Mouse (Mus musculus): ENCODE data around the gene 4930513O06Rik. TPM values are rescaled to one million over a fixed set of nuclear protein-coding genes. Genes with fewer than 3 reads are reported as not detected.

Gene 4930513O06Rik
- polyA plus RNA-seq (2014; fragmentation: Nextera tagmentation; extraction: Ambion mirVana): not detected in 2 replicates

DNA sequence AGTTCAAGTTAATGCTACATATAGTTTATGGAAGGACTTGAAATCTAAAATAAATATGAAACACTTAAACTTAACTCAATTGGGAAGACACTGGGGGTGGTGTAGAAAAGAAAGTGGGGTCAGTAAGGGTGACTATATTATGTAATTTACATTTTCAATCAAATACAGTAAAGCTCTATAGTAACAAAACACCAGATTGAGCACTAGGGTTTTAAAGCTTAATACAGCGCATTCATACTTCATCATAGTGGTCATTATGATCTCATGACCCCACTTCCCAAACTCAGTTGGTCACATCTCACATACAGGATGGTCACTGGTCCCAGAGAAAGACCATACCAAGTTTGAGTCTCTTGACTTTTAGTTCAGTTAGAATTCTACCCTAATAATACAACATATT is at the start of gene 4930513O06Rik:
Gene 4930513O06Rik (plus strand): TSS at position 301 of the 400 bp plus-strand sequence.
- Histone ChIP-seq H3K27ac (ENCODE audit: low read depth, low read length) (no peak within 1 kb of the TSS), H3K9ac (ENCODE audit: low read length) (no peak within 1 kb of the TSS), H3K36me3 (ENCODE audit: control insufficient read depth, insufficient read depth, low read length) (no peaks in the 10 kb centered on the region), H3K27me3 (replicated peaks; ENCODE audit: control insufficient read depth, insufficient read depth, low read length) (no peaks in the 10 kb centered on the region), H3K9me3 (replicated peaks; ENCODE audit: control insufficient read depth, low read length) (no peaks in the 10 kb centered on the region), H3K4me2 (ENCODE audit: low read length) (no peak within 1 kb of the TSS), H3K4me1 (ENCODE audit: control insufficient read depth, insufficient read depth, low read length) (no peaks in the 10 kb centered on the region), H3K4me3 (ENCODE audit: low read depth, low read length) (no peak within 1 kb of the TSS)
- 94% methylated on average over 1 of the region's 1 CpGs for WGBS
- DNase-seq (ENCODE audit: low spot score): no peak
- no peak for ATAC-seq

DNA sequence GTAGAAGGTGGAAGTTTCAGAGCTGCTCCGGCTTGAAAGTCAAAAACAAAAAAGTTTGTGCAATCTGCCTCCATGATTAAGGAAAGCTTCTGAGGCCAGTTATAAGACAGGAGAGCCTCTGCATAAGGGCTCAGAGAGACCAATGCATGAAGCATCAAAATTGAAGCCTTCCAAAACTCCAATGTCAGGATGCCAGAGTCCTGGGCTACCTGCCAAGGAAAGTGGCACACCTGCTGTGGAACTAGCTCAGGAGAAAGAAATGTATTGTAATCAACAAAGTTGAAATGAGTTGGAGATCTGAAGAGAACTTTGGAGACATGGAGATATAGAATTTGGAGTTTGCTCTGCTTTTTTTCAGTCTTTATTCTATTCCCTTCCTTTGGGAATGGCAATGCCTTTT is 48.4 kb upstream of the 4930513O06Rik start:
- no peaks in the 10 kb centered on the region for H3K36me3 ChIP-seq (ENCODE audit: control insufficient read depth, insufficient read depth, low read length)
- no peak overlapping the region for H3K27ac ChIP-seq (ENCODE audit: low read depth, low read length)
- no peaks in the 10 kb centered on the region for H3K9me3 ChIP-seq (replicated peaks; ENCODE audit: control insufficient read depth, low read length)
- no peak overlapping the region for H3K9ac ChIP-seq (ENCODE audit: low read length)
- WGBS: 89% methylated on average over 1 of the region's 1 CpGs
- no peaks in the 10 kb centered on the region for H3K4me1 ChIP-seq (ENCODE audit: control insufficient read depth, insufficient read depth, low read length)
- H3K4me2 ChIP-seq (ENCODE audit: low read length): no peak overlapping the region
- ATAC-seq: no peak
- H3K4me3 ChIP-seq (ENCODE audit: low read depth, low read length): no peak overlapping the region
- DNase-seq (ENCODE audit: low spot score): no peak
- H3K27me3 ChIP-seq (replicated peaks; ENCODE audit: control insufficient read depth, insufficient read depth, low read length): no peaks in the 10 kb centered on the region

DNA sequence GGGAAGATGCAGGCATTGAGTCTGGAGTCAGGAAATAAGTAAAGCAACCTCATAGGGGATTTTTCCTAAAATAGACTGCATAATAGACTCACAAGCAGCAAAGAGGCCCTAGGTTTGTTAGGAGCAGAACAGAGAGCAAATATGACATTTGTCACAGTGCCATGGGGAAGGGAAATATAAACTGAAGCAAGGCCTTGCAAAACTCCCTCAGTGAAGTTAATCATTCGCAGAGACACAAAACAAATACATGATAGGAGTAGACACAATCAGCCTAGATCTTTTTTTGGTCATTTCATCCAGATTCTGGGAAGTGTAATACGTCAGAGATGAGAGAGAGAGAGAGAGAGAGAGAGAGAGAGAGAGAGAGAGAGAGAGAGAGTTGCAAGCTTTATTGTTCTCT is 46.7 kb upstream of the 4930513O06Rik start:
- Histone ChIP-seq H3K4me2 (ENCODE audit: low read length) (no peak overlapping the region), H3K36me3 (ENCODE audit: control insufficient read depth, insufficient read depth, low read length) (no peaks in the 10 kb centered on the region), H3K9me3 (replicated peaks; ENCODE audit: control insufficient read depth, low read length) (no peaks in the 10 kb centered on the region), H3K4me3 (ENCODE audit: low read depth, low read length) (no peak overlapping the region), H3K4me1 (ENCODE audit: control insufficient read depth, insufficient read depth, low read length) (no peaks in the 10 kb centered on the region), H3K9ac (ENCODE audit: low read length) (no peak overlapping the region), H3K27ac (ENCODE audit: low read depth, low read length) (no peak overlapping the region), H3K27me3 (replicated peaks; ENCODE audit: control insufficient read depth, insufficient read depth, low read length) (no peaks in the 10 kb centered on the region)
- ATAC-seq (no peak), DNase-seq (ENCODE audit: low spot score) (no peak)
- WGBS: 70% methylated on average over 2 of the region's 2 CpGs

DNA sequence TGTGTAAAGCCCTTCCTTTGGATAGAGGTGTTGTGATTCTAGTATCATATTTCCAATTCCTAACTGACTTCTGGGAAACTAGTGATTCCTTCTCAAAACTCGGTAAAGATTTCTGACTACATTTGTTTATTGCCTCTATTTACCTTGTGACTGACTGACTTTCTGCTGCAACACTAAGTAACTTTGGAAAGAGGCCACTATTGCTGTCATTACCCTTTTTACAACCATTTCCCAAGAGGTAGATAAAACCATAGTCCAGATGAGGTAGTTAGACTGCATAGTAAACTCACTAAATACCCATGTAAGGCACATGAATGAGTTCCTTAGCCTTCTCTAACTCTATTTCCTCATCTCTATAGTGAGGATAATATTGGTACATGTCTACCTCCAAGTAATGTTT is 44.9 kb upstream of the 4930513O06Rik start:
- Histone ChIP-seq H3K36me3 (ENCODE audit: control insufficient read depth, insufficient read depth, low read length) (no peaks in the 10 kb centered on the region), H3K9me3 (replicated peaks; ENCODE audit: control insufficient read depth, low read length) (no peaks in the 10 kb centered on the region), H3K9ac (ENCODE audit: low read length) (no peak overlapping the region), H3K27me3 (replicated peaks; ENCODE audit: control insufficient read depth, insufficient read depth, low read length) (no peaks in the 10 kb centered on the region), H3K27ac (ENCODE audit: low read depth, low read length) (no peak overlapping the region), H3K4me1 (ENCODE audit: control insufficient read depth, insufficient read depth, low read length) (no peaks in the 10 kb centered on the region), H3K4me2 (ENCODE audit: low read length) (no peak overlapping the region), H3K4me3 (ENCODE audit: low read depth, low read length) (no peak overlapping the region)
- ATAC-seq (no peak), DNase-seq (ENCODE audit: low spot score) (no peak)
- 72% methylated on average over 1 of the region's 1 CpGs for WGBS

DNA sequence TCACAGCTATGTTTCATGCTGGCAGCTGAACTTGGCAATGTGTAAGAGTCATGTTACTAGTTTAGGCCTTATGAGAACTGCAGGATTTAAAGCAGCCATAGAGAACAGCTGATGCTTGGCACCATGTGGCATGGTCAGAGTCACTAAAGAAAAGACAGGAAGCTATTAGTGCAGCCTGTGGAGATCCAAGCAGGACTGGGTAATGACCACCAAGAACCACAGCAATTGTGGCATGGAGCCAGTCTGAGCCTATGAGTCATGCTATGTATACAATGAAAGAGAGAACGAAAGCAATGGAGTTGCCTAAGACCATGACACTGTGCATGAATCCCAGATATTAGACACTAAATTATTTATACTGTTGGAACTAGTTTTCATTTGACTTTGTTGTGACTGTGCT is 34.1 kb upstream of the 4930513O06Rik start:
- Histone ChIP-seq H3K4me3 (ENCODE audit: low read depth, low read length) (no peak overlapping the region), H3K9ac (ENCODE audit: low read length) (no peak overlapping the region), H3K4me1 (ENCODE audit: control insufficient read depth, insufficient read depth, low read length) (no peaks in the 10 kb centered on the region), H3K4me2 (ENCODE audit: low read length) (no peak overlapping the region), H3K27ac (ENCODE audit: low read depth, low read length) (no peak overlapping the region), H3K27me3 (replicated peaks; ENCODE audit: control insufficient read depth, insufficient read depth, low read length) (no peaks in the 10 kb centered on the region), H3K36me3 (ENCODE audit: control insufficient read depth, insufficient read depth, low read length) (no peaks in the 10 kb centered on the region), H3K9me3 (replicated peaks; ENCODE audit: control insufficient read depth, low read length) (no peaks in the 10 kb centered on the region)
- ATAC-seq (no peak), DNase-seq (ENCODE audit: low spot score) (no peak)
- 76% methylated on average over 1 of the region's 1 CpGs for WGBS

DNA sequence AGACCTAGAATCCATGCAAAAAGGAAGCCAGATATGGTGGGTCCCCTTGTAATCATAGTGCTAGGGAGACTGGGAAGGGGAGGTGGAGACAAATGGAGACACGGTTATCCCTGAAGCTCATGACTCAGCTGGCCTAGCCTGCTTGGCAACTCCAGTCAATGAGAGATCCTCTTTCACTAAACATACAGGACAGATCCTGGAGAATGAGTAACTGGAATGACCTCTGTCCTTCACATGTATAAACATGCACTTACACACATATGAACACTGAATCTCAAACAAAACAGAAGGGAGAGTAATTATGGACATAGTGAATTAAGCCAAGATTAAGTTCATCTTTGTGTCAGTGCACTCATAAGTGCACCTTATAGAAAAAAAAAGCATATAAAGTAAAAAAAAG is 32.9 kb upstream of the 4930513O06Rik start:
- 96% methylated on average over 1 of the region's 1 CpGs for WGBS
- H3K4me1 ChIP-seq (ENCODE audit: control insufficient read depth, insufficient read depth, low read length): no peaks in the 10 kb centered on the region

DNA sequence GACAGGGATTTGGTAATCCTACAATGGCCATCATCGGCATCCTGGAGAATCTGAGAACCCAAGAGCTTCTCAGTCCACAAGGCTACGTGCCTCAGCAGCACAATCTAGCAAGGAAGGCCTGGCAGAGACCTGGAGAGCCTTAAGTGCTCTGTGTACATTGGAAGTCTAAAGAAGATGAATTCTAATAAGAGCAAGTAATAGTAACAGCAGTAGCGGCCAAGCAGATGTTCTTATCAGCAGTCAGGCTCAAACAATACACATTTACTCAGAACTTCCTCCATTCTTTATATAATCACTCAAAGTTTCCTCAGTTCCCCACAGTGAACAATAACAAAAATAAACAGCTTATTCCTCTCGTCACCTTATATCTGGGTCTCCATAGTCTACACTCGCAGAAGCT is 22.0 kb upstream of the 4930513O06Rik start:
- 82% methylated on average over 5 of the region's 5 CpGs for WGBS
- ATAC-seq: no peak

More for the DNA sequence above, 32.9 kb upstream of the 4930513O06Rik start:
- no peak overlapping the region for H3K27ac ChIP-seq (ENCODE audit: low read depth, low read length)
- H3K4me2 ChIP-seq (ENCODE audit: low read length): no peak overlapping the region
- ATAC-seq (no peak), DNase-seq (ENCODE audit: low spot score) (no peak)
- no peaks in the 10 kb centered on the region for H3K27me3 ChIP-seq (replicated peaks; ENCODE audit: control insufficient read depth, insufficient read depth, low read length)
- no peaks in the 10 kb centered on the region for H3K9me3 ChIP-seq (replicated peaks; ENCODE audit: control insufficient read depth, low read length)
- no peak overlapping the region for H3K4me3 ChIP-seq (ENCODE audit: low read depth, low read length)
- H3K9ac ChIP-seq (ENCODE audit: low read length): no peak overlapping the region
- H3K36me3 ChIP-seq (ENCODE audit: control insufficient read depth, insufficient read depth, low read length): no peaks in the 10 kb centered on the region

DNA sequence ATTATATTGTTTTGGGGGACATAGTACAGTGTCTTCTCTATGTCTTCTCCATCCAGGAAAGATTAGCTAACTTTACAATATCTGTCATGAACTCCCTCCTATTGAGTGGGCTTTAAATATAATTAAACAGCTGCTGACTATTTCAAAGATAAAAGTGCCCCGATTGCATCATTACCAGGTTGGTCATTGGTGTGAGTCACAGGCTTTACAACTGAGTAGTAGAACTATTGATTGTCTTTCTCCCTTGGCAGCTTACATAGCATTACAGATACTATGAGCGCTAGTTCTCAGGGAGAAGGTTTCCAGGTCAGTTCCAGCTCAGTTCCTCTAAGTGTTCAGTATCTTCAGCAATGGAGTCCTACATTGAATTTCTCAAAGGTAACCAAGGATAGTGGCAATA is 7.5 kb upstream of the 4930513O06Rik start:
- Histone ChIP-seq H3K27me3 (replicated peaks; ENCODE audit: control insufficient read depth, insufficient read depth, low read length) (no peaks in the 10 kb centered on the region), H3K36me3 (ENCODE audit: control insufficient read depth, insufficient read depth, low read length) (no peaks in the 10 kb centered on the region), H3K4me2 (ENCODE audit: low read length) (no peak overlapping the region), H3K4me1 (ENCODE audit: control insufficient read depth, insufficient read depth, low read length) (no peaks in the 10 kb centered on the region), H3K4me3 (ENCODE audit: low read depth, low read length) (no peak overlapping the region), H3K27ac (ENCODE audit: low read depth, low read length) (no peak overlapping the region), H3K9ac (ENCODE audit: low read length) (no peak overlapping the region), H3K9me3 (replicated peaks; ENCODE audit: control insufficient read depth, low read length) (no peaks in the 10 kb centered on the region)
- WGBS: 93% methylated on average over 2 of the region's 2 CpGs
- DNase-seq (ENCODE audit: low spot score) (no peak), ATAC-seq (no peak)

More for the DNA sequence above, 22.0 kb upstream of the 4930513O06Rik start:
- no peak overlapping the region for H3K9ac ChIP-seq (ENCODE audit: low read length)
- no peak overlapping the region for H3K27ac ChIP-seq (ENCODE audit: low read depth, low read length)
- DNase-seq (ENCODE audit: low spot score): no peak
- H3K4me3 ChIP-seq (ENCODE audit: low read depth, low read length): no peak overlapping the region
- no peaks in the 10 kb centered on the region for H3K9me3 ChIP-seq (replicated peaks; ENCODE audit: control insufficient read depth, low read length)
- H3K4me1 ChIP-seq (ENCODE audit: control insufficient read depth, insufficient read depth, low read length): no peaks in the 10 kb centered on the region
- no peaks in the 10 kb centered on the region for H3K27me3 ChIP-seq (replicated peaks; ENCODE audit: control insufficient read depth, insufficient read depth, low read length)
- H3K4me2 ChIP-seq (ENCODE audit: low read length): no peak overlapping the region
- H3K36me3 ChIP-seq (ENCODE audit: control insufficient read depth, insufficient read depth, low read length): no peaks in the 10 kb centered on the region

DNA sequence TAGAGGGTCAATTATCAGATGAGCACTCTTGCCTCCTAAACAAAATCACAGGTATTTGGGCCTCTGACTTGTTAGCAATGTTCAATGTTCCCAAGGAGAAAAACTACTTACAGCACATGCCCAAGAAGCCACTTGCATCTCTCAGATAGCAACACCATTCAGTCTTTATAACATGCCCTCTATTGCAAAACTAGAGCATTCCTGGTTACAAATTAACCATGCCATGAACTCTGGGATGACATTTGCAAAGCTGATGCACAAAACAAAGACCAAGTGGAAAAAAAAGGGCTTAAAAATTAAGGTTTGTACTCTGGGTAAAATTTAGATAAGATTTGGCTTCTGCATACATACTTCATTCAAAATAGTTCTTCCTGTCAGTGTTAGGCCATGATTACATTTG is 966 bp upstream of the 4930513O06Rik start, which contains the start of gene Serpina7:
Gene Serpina7 (minus strand): TSS at position 160 of the 400 bp plus-strand sequence.
- H3K27ac ChIP-seq (ENCODE audit: low read depth, low read length): no peak within 1 kb of the TSS
- DNase-seq (ENCODE audit: low spot score) (no peak), ATAC-seq (no peak)
- no peaks in the 10 kb centered on the region for H3K9me3 ChIP-seq (replicated peaks; ENCODE audit: control insufficient read depth, low read length)
- no peaks in the 10 kb centered on the region for H3K4me1 ChIP-seq (ENCODE audit: control insufficient read depth, insufficient read depth, low read length)
- no peak within 1 kb of the TSS for H3K4me3 ChIP-seq (ENCODE audit: low read depth, low read length)
- H3K9ac ChIP-seq (ENCODE audit: low read length): no peak within 1 kb of the TSS
- no peaks in the 10 kb centered on the region for H3K36me3 ChIP-seq (ENCODE audit: control insufficient read depth, insufficient read depth, low read length)
- H3K4me2 ChIP-seq (ENCODE audit: low read length): no peak within 1 kb of the TSS
- H3K27me3 ChIP-seq (replicated peaks; ENCODE audit: control insufficient read depth, insufficient read depth, low read length): no peaks in the 10 kb centered on the region
